ENCODE assay signal across 19 mouse cellular contexts in the genomic region with DNA sequence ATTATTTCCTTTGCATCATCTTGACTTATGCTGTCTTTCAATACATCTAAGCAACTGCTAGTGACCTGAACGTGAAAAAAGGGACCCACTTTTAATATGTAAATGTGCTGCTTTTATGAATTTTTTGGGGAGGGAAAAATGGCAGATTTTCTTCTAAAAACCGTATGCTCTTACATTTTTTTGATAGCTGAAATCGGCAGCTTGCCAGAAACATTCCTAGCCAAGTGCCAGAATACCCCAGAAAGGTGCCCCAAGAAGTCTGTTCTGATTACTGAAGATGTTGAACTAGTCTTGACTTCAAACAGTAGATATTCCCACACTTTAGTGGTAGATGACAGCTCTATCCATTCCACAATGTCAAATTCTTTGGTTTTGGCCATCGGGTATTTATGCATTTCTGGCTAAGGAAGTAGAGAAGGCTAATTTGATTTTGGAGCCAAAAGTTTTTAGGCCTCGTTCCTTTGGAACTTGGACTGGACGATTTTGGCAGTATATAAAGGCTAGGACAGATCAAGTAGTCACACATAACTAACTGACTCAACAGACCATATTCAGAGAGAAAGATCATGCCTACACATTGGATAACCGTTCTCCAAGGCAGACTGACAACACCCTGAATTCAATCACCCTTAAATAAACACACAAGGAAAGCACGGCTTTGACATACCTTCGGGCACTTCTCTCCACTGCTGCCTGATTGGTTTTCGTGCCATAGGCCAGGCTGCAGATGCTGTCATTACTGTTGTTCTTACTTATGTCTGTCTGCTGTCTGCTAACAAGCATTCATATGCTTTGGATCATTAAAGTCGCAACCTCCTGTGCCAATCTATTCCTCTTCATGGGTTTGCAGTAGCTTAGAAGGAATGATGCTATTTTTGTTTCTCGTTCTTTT.
A peak's percentile ranks its signal among the peaks of the same experiment; 100 is the strongest.
DNase-seq lines count a peak whose midpoint lies in the region; ATAC-seq and TF ChIP-seq lines count a peak whose summit lies in the region.
"Had no signal": no experiment of that assay in that cellular context is flagged by ENCODE, and none has a peak within 500 bp of the region (broad histone marks: within the 10 kb centered on the region; RNA-seq: fewer than 3 reads in every experiment).

No protein-coding gene starts in this region.

- H3K9me3 ChIP-seq in forebrain, embryonic 13.5 days (replicated peaks): no peaks in the 10 kb centered on the region
- no peaks in the 10 kb centered on the region for H3K9me3 ChIP-seq in forebrain, embryonic 12.5 days
- H3K9me3 ChIP-seq in hindbrain, postnatal 0 days (ENCODE audit: low read length): no peaks in the 10 kb centered on the region
- H3K9me3 ChIP-seq in hindbrain, embryonic 11.5 days (ENCODE audit: control insufficient read depth, low read length): no peaks in the 10 kb centered on the region
- H3K9me3 ChIP-seq in midbrain, postnatal 0 days (ENCODE audit: low read length): no peaks in the 10 kb centered on the region
- H3K9me3 ChIP-seq in midbrain, embryonic 16.5 days (replicated peaks; ENCODE audit: control insufficient read depth, low read length, poor library complexity, severe bottlenecking): no peaks in the 10 kb centered on the region
- H3K9me3 ChIP-seq: embryonic facial prominence, embryonic 13.5 days; G1E; heart, embryonic 12.5 days; limb, embryonic 15.5 days; midbrain, embryonic 12.5 days had no signal

- peak; percentile 44; the same call in 1 of the 2 replicates for ATAC-seq in forebrain, embryonic 13.5 days
- ATAC-seq in forebrain, embryonic 12.5 days (ENCODE audit: low FRiP score): no peak
- 0 out of 2 replicates have a peak, but pooled peaks have one; percentile 29 for ATAC-seq in hindbrain, postnatal 0 days
- ATAC-seq in hindbrain, embryonic 11.5 days (ENCODE audit: low FRiP score): no peak
- no peak for ATAC-seq in midbrain, postnatal 0 days (ENCODE audit: low FRiP score)
- ATAC-seq in midbrain, embryonic 16.5 days: no peak
- ATAC-seq: activated CD4-positive, CD25-positive, alpha-beta regulatory T cell, adult 4 months; intestine, postnatal 0 days had no signal

- peak; percentile 9 for DNase-seq in hindbrain, postnatal 0 days (ENCODE audit: low spot score)
- DNase-seq in hindbrain, embryonic 11.5 days (ENCODE audit: low spot score): no peak
- peak; percentile 14 for DNase-seq in midbrain, postnatal 0 days (ENCODE audit: low spot score)
- no peak for DNase-seq in urinary bladder, postnatal 4 days (ENCODE audit: low spot score in 2 of 2)
- DNase-seq: adrenal gland, adult 8-10 months; B cell, adult 2 months; thymus, adult 2 months; thymus, postnatal 4 days had no signal

- H3K27me3 ChIP-seq in forebrain, embryonic 13.5 days: no peaks in the 10 kb centered on the region
- no peaks in the 10 kb centered on the region for H3K27me3 ChIP-seq in forebrain, embryonic 12.5 days
- no peaks in the 10 kb centered on the region for H3K27me3 ChIP-seq in hindbrain, postnatal 0 days (ENCODE audit: insufficient read depth, low read length)
- H3K27me3 ChIP-seq in hindbrain, embryonic 11.5 days (ENCODE audit: control insufficient read depth, insufficient read depth, low read length): no peaks in the 10 kb centered on the region
- no peaks in the 10 kb centered on the region for H3K27me3 ChIP-seq in midbrain, postnatal 0 days (ENCODE audit: insufficient read depth, low read length)
- H3K27me3 ChIP-seq in midbrain, embryonic 16.5 days (ENCODE audit: control insufficient read depth, insufficient read depth, low read depth, low read length): no peaks in the 10 kb centered on the region
- H3K27me3 ChIP-seq: CH12.LX; embryonic facial prominence, embryonic 13.5 days; heart, embryonic 12.5 days; limb, embryonic 15.5 days; midbrain, embryonic 12.5 days had no signal

- no peak for TF ChIP-seq CTCF in hindbrain, postnatal 0 days (IDR thresholded peaks at IDR 0.05; ENCODE audit: low read depth)
- TF ChIP-seq CTCF in midbrain, postnatal 0 days (IDR thresholded peaks at IDR 0.05): no peak

- no peak overlapping the region for H3K4me2 ChIP-seq in forebrain, embryonic 13.5 days
- no peak overlapping the region for H3K4me2 ChIP-seq in forebrain, embryonic 12.5 days
- H3K4me2 ChIP-seq in hindbrain, postnatal 0 days (ENCODE audit: low read depth, low read length): no peak overlapping the region
- no peak overlapping the region for H3K4me2 ChIP-seq in hindbrain, embryonic 11.5 days (replicated peaks; ENCODE audit: low read depth, low read length)
- no peak overlapping the region for H3K4me2 ChIP-seq in midbrain, postnatal 0 days (ENCODE audit: low read depth, low read length, poor library complexity, severe bottlenecking)
- H3K4me2 ChIP-seq in midbrain, embryonic 16.5 days (ENCODE audit: low read length): no peak overlapping the region
- H3K4me2 ChIP-seq: embryonic facial prominence, embryonic 13.5 days; heart, embryonic 12.5 days; limb, embryonic 15.5 days; midbrain, embryonic 12.5 days had no signal

- no peak overlapping the region for H3K9ac ChIP-seq in forebrain, embryonic 13.5 days
- no peak overlapping the region for H3K9ac ChIP-seq in forebrain, embryonic 12.5 days
- no peak overlapping the region for H3K9ac ChIP-seq in hindbrain, postnatal 0 days (replicated peaks; ENCODE audit: low read length)
- no peak overlapping the region for H3K9ac ChIP-seq in hindbrain, embryonic 11.5 days (ENCODE audit: low read depth, low read length)
- H3K9ac ChIP-seq in midbrain, postnatal 0 days (replicated peaks; ENCODE audit: low read length, poor library complexity, severe bottlenecking): no peak overlapping the region
- H3K9ac ChIP-seq in midbrain, embryonic 16.5 days (ENCODE audit: low read depth, low read length): no peak overlapping the region
- H3K9ac ChIP-seq: embryonic facial prominence, embryonic 13.5 days; heart, embryonic 12.5 days; limb, embryonic 15.5 days; midbrain, embryonic 12.5 days had no signal

- WGBS in forebrain, embryonic 13.5 days: 79% methylated on average over 12 of the region's 12 CpGs
- WGBS in forebrain, embryonic 12.5 days: 89% methylated on average over 12 of the region's 12 CpGs
- 60% methylated on average over 12 of the region's 12 CpGs for WGBS in hindbrain, postnatal 0 days
- 90% methylated on average over 12 of the region's 12 CpGs for WGBS in hindbrain, embryonic 11.5 days
- WGBS in midbrain, postnatal 0 days: 82% methylated on average over 12 of the region's 12 CpGs
- WGBS in midbrain, embryonic 16.5 days: 87% methylated on average over 12 of the region's 12 CpGs

- no peaks in the 10 kb centered on the region for H3K4me1 ChIP-seq in forebrain, embryonic 13.5 days
- no peaks in the 10 kb centered on the region for H3K4me1 ChIP-seq in forebrain, embryonic 12.5 days
- H3K4me1 ChIP-seq in hindbrain, postnatal 0 days (ENCODE audit: insufficient read depth, low read length): no peaks in the 10 kb centered on the region
- no peaks in the 10 kb centered on the region for H3K4me1 ChIP-seq in hindbrain, embryonic 11.5 days (replicated peaks; ENCODE audit: control insufficient read depth, insufficient read depth, low read length)
- H3K4me1 ChIP-seq in midbrain, postnatal 0 days (ENCODE audit: insufficient read depth, low read length): no peaks in the 10 kb centered on the region
- H3K4me1 ChIP-seq in midbrain, embryonic 16.5 days (ENCODE audit: control insufficient read depth, insufficient read depth, low read length): no peaks in the 10 kb centered on the region
- H3K4me1 ChIP-seq: embryonic facial prominence, embryonic 13.5 days; heart, embryonic 12.5 days; limb, embryonic 15.5 days; midbrain, embryonic 12.5 days had no signal

- H3K4me3 ChIP-seq in forebrain, embryonic 13.5 days: no peak overlapping the region
- H3K4me3 ChIP-seq in forebrain, embryonic 12.5 days (replicated peaks): no peak overlapping the region
- H3K4me3 ChIP-seq in hindbrain, postnatal 0 days (ENCODE audit: low read length): no peak overlapping the region
- no peak overlapping the region for H3K4me3 ChIP-seq in hindbrain, embryonic 11.5 days (ENCODE audit: low read depth, low read length)
- H3K4me3 ChIP-seq in midbrain, postnatal 0 days (ENCODE audit: low read depth, low read length): no peak overlapping the region
- no peak overlapping the region for H3K4me3 ChIP-seq in midbrain, embryonic 16.5 days (ENCODE audit: low read depth, low read length)
- H3K4me3 ChIP-seq: embryonic facial prominence, embryonic 13.5 days; heart, embryonic 12.5 days; limb, embryonic 15.5 days; midbrain, embryonic 12.5 days had no signal

- H3K36me3 ChIP-seq in forebrain, embryonic 13.5 days (ENCODE audit: poor library complexity, severe bottlenecking): no peaks in the 10 kb centered on the region
- no peaks in the 10 kb centered on the region for H3K36me3 ChIP-seq in forebrain, embryonic 12.5 days (replicated peaks)
- H3K36me3 ChIP-seq in hindbrain, postnatal 0 days (ENCODE audit: insufficient read depth, low read length): no peaks in the 10 kb centered on the region
- no peaks in the 10 kb centered on the region for H3K36me3 ChIP-seq in hindbrain, embryonic 11.5 days (ENCODE audit: control insufficient read depth, insufficient read depth, low read length)
- no peaks in the 10 kb centered on the region for H3K36me3 ChIP-seq in midbrain, postnatal 0 days (ENCODE audit: insufficient read depth, low read length)
- no peaks in the 10 kb centered on the region for H3K36me3 ChIP-seq in midbrain, embryonic 16.5 days (ENCODE audit: control insufficient read depth, insufficient read depth, low read length)
- H3K36me3 ChIP-seq: embryonic facial prominence, embryonic 13.5 days; G1E; heart, embryonic 12.5 days; limb, embryonic 15.5 days; midbrain, embryonic 12.5 days had no signal

- H3K27ac ChIP-seq in forebrain, embryonic 13.5 days: peak overlapping the region; percentile 59
- no peak overlapping the region for H3K27ac ChIP-seq in forebrain, embryonic 12.5 days
- peak overlapping the region; percentile 49; the same call in 1 of the 2 replicates for H3K27ac ChIP-seq in hindbrain, postnatal 0 days
- H3K27ac ChIP-seq in hindbrain, embryonic 11.5 days (ENCODE audit: low read depth, low read length): no peak overlapping the region
- no peak overlapping the region for H3K27ac ChIP-seq in midbrain, postnatal 0 days (ENCODE audit: low read depth, low read length)
- H3K27ac ChIP-seq in midbrain, embryonic 16.5 days (ENCODE audit: low read length): no peak overlapping the region
- H3K27ac ChIP-seq: embryonic facial prominence, embryonic 13.5 days; limb, embryonic 15.5 days; midbrain, embryonic 12.5 days had no signal

Comparison
In these comparisons a context has a peak if more than half of its experiments do, and no peak if none do; other contexts are left out.
1. ATAC-seq: peak in forebrain, embryonic 13.5 days (single experiment) and hindbrain, postnatal 0 days (single experiment); none in forebrain, embryonic 12.5 days (single experiment), hindbrain, embryonic 11.5 days (single experiment), midbrain, postnatal 0 days (single experiment) and midbrain, embryonic 16.5 days (single experiment).
2. H3K27ac ChIP-seq: peak in forebrain, embryonic 13.5 days (single experiment) and hindbrain, postnatal 0 days (single experiment); none in forebrain, embryonic 12.5 days (single experiment), hindbrain, embryonic 11.5 days (single experiment), midbrain, postnatal 0 days (single experiment) and midbrain, embryonic 16.5 days (single experiment).
3. DNase-seq: peak in hindbrain, postnatal 0 days (single experiment) and midbrain, postnatal 0 days (single experiment); none in hindbrain, embryonic 11.5 days (single experiment) and urinary bladder, postnatal 4 days (0 of 2).